In genomic region chr6:15465471-15465870, GRCm38 (mm10) we compare ENCODE assay signal across 17 mouse cellular contexts.
"Had no signal": no experiment of that assay in that cellular context is flagged by ENCODE, and none has a peak within 500 bp of the region (broad histone marks: within the 10 kb centered on the region; RNA-seq: fewer than 3 reads in every experiment).

No protein-coding gene starts in this region.

- H3K9me3 ChIP-seq: intestine, embryonic 15.5 days; liver, embryonic 13.5 days; midbrain, embryonic 12.5 days; neural tube, embryonic 13.5 days had no signal

- H3K4me1 ChIP-seq: intestine, embryonic 15.5 days; liver, embryonic 13.5 days; midbrain, embryonic 12.5 days; neural tube, embryonic 13.5 days had no signal

- DNase-seq: layer of hippocampus, adult 9-11 months; liver, embryonic 13.5 days; lung, embryonic 14.5 days; retina, postnatal 1 day; right cerebral cortex, postnatal 25 days; spleen, adult 18-20 months; thymus, adult 18-20 months; thymus, postnatal 14 days; thymus, postnatal 4 days had no signal

- H3K27ac ChIP-seq: intestine, embryonic 15.5 days; layer of hippocampus, adult 2 months; liver, embryonic 13.5 days; macrophage; midbrain, embryonic 12.5 days; neural tube, embryonic 13.5 days had no signal

- ATAC-seq: intestine, embryonic 15.5 days; lung, postnatal 0 days; midbrain, embryonic 16.5 days had no signal

- H3K4me3 ChIP-seq: intestine, embryonic 15.5 days; layer of hippocampus, adult 2 months; liver, embryonic 13.5 days; midbrain, embryonic 12.5 days; myocyte; neural tube, embryonic 13.5 days had no signal

- H3K4me2 ChIP-seq: intestine, embryonic 15.5 days; liver, embryonic 13.5 days; lung, embryonic 14.5 days; midbrain, embryonic 12.5 days; neural tube, embryonic 13.5 days had no signal

- H3K27me3 ChIP-seq: intestine, embryonic 15.5 days; liver, embryonic 13.5 days; midbrain, embryonic 12.5 days; neural tube, embryonic 13.5 days had no signal

- H3K36me3 ChIP-seq: intestine, embryonic 15.5 days; liver, embryonic 13.5 days; midbrain, embryonic 12.5 days; neural tube, embryonic 13.5 days had no signal

- H3K9ac ChIP-seq: intestine, embryonic 15.5 days; liver, embryonic 13.5 days; lung, embryonic 14.5 days; midbrain, embryonic 12.5 days; neural tube, embryonic 13.5 days had no signal
